Mouse (Mus musculus) urinary bladder, postnatal 10 days (tissue): ENCODE results near the gene Nfkb2.

Source experiments
- DNase-seq: peaks from one replicate; pipeline ENCODE4 v3.0.0; 2022; ENCODE audit warnings: low spot score

Nfkb2 gene

DNA sequence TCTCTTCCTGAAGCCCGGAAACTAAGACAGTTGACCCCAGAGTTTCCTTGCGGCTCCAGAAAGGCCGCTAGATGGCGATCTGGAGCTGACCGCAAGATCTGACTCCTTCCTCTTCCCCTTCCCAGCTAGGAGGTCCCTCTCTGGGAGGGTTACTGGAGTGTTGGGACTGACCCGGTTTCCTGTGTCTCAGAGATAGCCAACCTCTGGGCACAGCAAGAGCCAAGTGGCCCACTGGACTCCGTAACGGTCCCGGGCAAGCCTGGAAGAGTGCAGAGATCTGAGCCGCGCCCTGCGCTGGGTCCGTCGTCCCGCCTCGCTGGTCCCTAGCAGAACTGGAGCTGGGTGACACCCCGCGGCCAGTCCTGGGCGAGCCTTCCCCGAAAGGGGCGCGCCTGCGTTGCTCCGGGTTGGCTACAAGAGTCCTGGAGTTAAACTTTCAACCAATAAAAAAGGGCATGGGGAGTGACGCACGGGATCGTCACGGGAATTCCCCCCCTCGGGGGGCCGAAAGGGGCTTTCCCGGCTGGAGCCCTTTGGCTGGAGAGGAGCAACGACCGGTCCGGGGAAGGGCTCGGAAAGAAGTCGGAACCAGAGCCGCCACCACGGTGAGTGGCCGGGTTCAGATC lies at the start of gene Nfkb2:
TSS of gene Nfkb2 (plus strand) at position 105 of the 626 bp plus-strand sequence.
- peak; percentile 77 for DNase-seq

DNA sequence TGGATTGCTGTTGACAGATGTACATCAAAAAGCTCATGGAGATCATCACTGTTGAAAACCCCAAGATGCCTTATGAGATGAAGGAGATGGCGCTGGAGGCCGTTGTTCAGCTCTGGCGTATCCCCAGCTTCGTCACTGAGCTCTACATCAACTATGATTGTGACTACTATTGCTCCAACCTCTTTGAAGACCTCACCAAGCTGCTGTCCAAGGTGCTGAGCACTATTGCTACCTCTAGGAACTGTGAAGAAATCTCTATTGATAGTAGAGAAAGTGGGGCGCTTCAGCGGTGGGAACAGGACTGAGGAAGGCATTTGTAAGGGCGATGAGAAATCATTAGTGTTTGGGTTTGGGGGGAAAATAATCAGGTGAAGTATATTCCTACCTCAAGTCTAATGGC lies 39.4 kb upstream of the Nfkb2 start:
- no peak for DNase-seq

DNA sequence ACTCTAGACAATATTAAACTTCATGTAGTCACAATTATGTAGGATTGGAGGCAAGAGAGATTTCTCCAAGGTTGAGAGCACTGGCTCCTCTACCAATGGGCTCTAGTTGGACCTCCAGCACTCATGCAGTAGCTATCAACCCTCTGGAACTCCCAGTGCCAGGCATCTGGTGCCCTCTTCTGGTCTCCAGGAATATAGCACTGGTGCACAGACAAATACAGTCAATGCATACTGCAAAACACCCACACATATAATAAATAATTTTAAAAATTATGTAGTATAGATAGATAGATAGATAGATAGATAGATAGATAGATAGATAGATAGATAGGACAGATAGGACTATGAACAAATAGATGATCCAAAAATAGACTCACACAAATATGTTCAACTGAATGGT lies 28.8 kb upstream of the Nfkb2 start:
- DNase-seq, result no peak

DNA sequence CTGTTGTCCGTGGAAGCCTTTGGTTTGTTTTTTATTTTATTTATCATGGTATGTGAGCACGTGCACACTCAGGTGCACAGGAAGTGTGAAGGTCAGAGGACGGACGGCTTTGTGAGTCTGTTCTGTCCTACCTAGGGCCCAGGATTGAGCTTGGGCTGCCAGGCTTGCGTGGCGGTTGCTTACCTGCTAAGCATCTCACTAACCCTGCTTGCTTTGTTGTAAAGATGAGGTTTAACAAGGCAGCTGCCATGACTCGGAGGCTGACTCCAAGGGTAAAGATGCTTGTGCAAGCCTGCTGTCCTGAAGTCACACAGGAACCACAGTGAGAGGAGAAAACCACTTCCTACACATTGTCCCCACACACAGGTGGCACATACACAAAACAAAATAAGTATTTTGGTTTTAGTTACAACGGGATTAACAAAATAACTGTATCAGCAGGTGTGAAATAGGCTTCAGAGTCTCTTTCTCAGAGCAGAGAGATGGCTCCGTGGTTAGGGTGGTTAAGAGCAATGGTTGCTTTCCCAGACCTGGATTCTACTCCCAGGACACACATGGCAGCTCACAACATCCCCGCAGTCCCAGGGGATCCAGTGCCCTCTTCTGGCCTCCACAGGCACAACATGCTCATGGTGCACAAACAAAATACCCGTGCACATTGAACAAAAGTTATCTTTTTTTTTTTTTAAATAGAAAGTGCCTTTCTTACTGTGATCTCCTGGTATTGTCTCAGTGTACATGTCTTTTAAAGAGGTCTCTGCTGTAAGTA lies 21.9 kb upstream of the Nfkb2 start:
- DNase-seq, result no peak

DNA sequence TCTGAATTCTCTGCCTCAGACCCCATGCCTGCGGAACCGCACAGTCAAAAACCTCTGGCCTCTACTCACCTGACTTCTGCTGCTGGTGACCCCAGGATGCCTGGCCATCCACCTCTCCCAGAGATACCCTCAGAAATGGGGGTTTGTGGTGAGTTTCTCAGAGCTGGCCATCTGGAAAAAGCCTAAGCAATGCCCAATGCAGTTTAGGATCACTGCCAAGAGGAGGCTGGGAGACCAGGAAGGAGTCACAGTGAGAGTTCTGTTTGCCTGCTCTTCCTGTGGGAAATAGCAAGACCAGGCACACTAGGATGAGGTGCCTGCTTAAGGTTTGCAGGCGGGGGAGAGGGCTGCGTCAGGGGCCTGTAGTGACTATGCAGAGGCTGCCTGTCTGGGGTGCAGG lies 19.4 kb upstream of the Nfkb2 start:
- no peak for DNase-seq

DNA sequence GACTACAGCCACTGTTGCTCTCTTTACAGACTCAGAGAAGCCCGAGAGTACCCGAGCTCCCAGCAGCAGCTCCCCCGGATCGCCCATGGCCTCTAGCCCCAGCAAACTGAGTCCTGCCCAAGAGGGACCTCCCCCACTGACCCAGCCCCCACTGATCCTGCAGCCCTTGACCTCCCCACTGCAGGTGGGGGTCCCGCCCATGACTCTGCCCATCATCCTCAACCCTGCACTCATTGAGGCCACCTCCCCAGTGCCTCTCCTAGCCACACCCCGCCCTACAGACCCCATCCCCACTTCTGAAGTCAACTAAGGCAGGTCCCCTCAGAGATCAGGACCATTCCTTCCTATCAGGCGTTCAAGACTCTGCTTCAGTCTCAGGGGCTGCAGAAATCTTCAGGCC lies 18.5 kb upstream of the Nfkb2 start:
- no peak for DNase-seq

DNA sequence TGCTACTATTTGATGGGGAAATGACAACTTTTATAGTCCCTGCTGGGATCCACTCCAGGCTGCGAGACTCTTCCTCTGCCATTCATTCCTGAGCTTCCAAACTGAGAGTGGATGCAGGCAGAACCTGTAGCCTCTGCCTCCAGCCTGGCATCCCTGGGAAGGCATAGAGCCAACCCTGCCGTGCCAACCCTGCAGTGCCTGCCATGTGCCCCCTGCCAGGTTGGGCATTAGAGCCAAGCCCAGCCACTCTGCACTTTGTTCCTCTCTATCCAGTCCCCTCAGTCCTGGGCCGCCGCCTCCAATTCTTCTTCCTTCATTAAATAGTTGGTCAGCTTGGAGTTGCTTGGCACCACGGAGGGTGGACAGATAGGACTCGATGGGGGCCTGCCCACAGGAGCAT lies 18.1 kb upstream of the Nfkb2 start:
- no peak for DNase-seq

DNA sequence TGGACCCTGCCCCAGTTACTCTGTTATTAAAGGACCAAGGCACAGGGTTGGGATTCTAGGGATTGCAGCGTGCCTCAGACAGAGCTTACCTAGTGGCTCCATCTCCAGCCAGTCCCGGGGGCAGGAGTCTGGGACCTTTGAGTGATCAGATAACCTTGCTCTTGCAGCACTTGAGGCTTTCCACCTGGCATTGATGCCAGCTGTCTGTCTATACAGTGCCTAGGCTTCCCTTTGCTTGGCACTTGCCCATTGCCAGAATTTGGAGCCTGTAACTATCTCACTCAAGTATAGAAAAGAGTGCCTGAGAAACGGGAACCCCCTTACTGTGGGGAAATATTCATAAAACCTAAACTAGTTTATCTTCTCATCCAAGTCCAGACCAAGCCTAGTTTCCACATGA lies 17.2 kb upstream of the Nfkb2 start:
- no peak for DNase-seq

DNA sequence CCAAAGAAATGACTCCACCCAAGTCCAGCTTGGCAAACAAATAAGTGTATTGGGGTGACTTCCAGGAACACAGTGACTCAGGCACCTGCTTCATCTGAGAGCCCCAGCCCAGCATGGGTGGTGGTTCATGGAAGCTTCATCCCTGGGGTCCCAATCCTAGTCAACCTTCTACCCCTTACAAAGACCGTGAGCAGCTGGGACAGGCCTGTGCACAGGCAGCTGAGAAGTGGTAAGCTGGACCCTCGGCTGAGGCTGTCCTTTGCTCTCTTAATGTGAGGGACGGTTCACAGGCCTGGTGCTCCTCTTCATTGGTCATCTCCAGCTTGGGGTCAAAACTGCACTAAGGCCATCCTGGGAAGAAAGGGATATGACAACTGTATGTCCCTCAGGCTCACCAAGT lies 16.6 kb upstream of the Nfkb2 start:
- no peak for DNase-seq

DNA sequence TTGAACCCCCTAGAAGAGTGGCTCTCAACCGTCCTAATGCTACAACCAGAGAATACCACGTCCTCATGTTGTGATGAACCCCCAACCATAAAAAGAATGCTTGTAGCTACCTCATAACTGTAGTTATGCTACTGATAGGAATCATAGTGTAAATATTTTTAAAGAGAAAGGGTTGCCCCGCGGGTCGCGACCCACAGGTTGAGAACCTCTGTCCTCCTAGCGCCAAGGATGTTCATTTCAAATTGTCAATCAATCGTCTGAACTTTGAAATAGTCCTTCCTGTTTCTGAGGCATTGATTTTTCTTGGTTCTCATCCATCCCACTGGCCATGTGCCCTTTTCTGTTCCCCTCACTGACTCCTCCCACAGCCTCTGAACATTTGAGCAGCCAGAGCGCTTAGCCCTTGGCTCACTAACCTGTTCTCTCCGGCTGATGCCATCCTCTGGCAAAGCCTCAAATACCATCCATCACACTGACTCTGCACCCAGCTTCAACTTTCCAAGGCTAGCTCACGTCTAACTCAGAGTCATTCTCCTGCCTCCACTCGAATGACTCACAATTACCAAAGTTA lies 13.5 kb upstream of the Nfkb2 start:
- DNase-seq, result no peak

DNA sequence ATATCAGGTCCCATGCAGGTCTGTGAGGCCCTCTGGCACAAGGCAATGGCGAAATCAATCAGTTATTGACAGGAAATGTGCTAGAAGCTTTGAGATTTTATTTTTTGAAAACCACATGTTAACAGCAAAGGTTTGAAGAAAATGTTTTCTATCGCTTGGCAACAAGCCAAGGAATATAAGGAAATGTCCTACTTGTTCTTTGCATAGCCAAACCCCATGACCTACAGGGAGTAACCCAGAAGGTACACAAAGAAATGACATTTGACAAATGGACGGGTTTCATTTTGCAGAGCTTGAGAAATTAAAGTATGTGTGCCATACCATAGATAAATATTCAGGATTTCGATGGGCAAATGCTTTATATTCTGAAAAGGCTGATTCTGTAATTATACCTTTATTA lies 7.2 kb upstream of the Nfkb2 start:
- DNase-seq, result no peak

DNA sequence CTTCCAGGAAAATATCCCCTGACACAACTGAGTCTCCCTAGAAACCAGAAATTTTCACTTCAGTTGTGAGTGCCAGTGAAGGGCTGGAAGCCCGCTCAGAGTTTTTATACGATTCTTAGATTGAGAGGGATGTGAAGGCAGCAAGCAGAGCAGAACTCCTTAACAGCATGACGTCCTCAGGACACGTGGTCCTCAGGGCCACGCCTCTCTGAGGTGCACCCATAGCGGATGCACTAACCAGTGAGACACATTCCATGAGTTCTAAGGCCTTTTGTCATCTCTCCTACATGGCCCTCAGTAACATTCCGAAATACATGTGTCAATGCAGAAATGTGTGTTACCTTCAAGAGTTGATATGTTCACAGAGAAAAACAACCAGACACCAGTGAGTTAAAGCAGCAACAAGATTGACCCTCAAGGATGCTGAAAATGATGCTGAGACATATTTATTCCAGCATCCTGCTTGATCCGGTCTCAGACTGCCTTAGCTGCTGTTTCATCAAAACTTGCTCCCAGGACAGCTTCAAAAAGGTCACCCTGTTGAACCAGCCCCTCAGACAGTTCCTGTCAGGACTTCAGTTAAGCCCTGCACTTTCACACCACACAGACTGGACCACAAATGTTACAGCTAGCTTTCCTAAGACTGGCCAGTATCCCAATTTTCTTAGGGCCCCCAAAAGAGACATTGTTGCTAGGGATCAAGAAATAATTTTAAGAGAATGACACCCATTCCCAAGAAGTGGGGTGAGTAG lies 3.6 kb upstream of the Nfkb2 start:
- DNase-seq, result no peak

DNA sequence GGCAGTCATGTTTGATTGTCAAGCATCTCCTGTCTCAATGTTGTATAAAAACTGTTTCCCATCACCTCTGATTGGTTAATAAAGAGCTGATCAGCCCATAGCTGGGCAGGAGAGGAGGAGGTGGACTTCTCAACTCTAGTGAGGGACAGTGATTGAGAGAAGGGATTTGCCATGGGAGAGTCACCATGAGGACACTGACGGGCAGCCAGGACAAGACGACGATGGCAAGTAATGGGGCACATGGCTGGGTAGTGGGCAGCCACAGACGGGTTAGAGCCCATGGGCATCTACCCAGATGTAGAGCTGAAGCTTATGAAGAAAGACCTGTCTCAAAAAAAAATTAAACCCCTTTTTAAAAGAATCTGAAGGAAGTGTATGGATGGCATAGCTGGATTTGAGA lies 1.6 kb upstream of the Nfkb2 start:
- no peak for DNase-seq

DNA sequence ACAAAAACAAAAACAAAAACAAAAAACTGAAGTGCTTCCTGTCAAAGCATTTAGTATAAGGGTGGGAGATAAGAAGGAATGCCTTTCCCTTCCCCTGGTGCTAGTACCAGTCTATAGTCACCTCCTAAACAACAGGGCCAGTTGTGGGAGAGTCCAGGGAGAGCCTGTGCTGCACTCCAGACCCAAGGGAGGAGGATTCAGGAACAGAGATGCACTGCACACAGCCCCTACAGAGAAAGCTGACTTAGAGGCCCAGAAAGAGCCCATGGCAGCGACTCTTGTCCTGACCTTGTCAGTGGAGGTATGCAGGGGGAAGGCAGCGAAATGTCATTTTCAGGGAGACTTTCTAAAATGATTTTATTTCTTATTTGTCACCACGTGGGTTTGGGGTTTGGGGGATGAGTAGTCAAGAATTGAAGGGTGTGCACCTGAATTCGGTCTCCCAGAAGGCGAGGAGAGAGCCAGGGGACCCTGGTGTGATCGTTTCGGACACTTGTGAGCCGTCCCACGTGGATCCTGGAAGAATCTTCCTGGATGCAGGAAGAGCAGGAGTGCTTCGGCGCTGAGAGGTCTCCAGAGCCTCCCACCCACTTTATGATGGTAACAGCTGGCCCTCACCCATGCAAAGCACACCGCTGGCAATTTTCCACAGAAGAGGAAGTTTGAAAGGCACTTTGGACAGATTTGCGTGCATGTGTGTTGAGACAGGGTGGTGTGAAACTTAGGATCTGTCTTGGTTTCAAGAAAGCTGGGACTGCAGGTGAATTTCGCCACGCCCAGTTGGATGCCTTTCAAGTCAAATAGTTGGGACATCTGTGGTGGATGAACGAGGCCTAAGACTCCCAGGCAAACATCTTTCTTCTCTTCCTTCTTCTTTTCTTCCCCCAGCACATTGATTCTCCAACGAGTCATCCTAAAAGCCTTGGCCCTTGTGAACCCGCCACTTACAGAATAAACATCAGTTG lies 587 bp upstream of the Nfkb2 start:
- DNase-seq, result no peak

DNA sequence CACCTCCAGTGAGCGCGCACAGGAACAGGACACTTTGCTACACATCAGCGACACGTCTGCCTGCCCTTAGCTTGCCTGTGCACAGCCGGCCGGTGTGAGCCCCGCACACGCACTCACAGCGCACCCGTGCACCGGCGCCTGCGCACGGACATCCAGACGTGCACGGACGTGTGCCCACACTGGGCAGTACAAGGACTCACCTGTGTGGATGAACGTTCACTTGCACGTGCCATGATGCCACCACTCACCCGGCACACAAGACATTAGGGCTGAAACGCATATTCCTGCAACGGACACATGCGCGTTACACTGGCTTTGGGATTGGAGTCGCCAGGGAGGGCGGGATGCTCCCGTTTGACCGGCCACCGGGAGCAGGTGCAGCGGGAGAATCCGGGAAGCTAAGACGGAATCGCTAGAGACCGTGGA lies 801 bp downstream of the Nfkb2 start:
- no peak for DNase-seq

DNA sequence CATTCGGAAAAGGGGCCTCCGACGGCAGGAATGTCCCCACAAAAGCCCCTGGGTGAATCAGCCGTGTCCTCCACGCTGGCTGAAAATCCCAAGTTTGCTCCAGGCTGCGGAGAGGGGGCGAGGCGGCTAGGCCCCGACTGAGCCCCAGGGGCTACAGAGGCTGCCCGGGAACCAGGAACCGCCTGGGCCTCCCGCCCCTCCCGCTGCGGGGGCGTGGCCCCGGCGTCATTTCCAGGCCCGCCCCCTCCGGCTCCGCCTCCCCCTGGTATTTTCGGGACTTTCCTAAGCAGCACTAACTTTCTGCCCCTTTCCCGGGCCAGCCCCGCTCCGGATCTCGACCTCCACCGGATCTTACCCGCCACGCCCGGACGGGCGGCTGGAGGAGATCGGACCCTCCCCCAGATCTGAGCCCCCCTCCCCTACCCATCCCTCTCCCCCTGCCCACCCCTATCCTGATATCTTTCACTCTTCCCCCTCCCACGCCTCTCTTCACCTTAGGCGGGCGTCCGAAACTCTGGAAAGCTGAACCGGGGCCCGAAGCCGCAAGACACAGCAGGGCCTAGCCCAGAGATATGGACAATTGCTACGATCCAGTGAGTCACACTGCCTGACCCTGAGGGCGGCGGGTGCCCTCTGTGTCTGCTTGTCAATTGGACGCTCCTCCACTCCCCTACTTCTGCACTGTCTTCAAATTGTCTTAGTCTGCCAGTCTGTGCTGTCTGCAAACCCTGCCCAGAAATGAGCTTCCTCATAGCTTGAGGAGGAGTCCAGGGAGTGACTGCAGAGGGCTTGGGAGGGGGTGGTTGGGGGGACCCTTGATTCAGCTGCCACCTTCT lies 1.5 kb downstream of the Nfkb2 start:
- no peak for DNase-seq

DNA sequence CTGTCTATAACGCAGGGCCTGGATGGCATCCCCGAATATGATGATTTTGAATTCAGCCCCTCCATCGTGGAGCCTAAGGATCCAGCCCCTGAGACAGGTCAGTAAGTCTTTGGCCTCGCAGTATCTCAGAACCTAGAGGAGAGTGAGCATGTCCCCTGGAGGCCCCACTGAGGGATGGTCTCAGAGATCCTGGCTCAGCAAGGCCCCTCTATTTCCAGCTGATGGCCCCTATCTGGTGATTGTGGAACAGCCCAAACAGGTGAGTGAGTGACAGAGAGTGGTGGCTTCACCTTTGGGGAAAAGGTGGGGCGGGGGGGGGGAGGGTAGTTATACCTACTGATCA lies 2.1 kb downstream of the Nfkb2 start:
- no peak for DNase-seq

DNA sequence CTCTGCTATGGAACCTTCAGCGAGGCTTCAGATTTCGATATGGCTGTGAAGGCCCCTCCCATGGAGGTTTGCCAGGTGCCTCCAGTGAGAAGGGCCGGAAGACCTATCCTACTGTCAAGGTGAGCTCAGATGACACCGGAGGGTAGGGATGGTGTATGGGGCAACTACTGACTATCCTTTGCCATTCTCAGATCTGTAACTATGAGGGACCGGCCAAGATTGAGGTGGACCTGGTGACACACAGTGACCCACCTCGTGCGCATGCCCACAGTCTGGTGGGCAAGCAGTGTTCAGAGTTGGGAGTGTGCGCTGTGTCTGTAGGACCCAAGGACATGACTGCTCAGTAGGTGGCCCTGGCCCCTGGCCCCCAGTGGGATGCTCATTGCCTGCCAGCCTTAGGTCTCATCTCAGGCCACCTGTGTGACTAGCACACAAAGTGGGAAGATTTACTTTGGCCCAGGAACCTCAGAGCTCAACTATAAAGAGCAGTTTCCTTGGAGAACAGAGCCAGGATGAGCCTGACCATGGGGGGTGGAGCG lies 2.7 kb downstream of the Nfkb2 start:
- DNase-seq, result no peak

DNA sequence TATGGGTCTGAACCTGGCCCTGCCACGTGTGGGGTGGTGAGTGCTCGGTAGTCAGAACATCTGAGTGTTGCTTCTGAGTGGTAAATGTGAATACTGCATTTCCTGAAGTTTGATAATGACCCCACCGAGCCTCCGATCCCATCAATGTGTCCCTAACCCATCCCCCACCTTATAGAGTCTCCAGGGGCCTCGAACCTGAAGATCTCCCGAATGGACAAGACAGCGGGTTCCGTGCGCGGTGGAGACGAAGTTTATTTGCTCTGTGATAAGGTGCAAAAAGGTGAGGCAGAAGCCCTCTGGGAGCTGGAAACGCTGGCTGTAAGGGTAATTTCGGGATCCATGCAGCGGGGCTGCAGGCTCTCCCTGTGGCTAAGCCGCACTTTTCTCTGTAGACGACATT lies 3.7 kb downstream of the Nfkb2 start:
- no peak for DNase-seq

DNA sequence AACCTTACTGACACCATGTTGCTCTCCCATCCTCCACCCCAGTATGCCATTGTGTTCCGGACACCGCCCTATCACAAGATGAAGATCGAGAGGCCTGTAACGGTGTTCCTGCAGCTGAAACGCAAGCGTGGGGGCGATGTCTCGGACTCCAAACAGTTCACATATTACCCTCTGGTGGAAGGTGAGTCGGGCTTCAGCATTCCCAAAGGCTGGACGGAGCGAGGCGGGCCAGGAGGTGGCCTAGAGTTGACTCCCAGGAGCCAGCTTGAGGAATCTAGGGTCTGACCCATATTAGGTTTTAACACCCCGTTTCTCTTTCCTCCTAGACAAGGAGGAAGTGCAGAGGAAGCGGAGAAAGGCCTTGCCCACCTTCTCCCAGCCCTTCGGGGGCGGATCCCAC lies 4.2 kb downstream of the Nfkb2 start:
- peak; percentile 8 for DNase-seq
